Mouse (Mus musculus) thymus, postnatal 36 days (tissue): ENCODE results near the gene Diras2.
"Not testable (repeated sequence)": the region's sequence is repeated elsewhere in the genome, so short reads cannot be mapped to it uniquely, and the experiment has no call there.

Experiments used
- DNase-seq, 2 experiments: peaks; one replicate each; pipeline ENCODE4 v3.0.0; 2022; ENCODE audit warnings: mixed read lengths in 2 of 2

Gene Diras2

GRCm38 (mm10) chr13:52516561-52516960 lies 14.5 kb downstream of the Diras2 start:
- no peak for DNase-seq

GRCm38 (mm10) chr13:52516051-52516450 lies 15.0 kb downstream of the Diras2 start:
- DNase-seq = no peak

- no peak for DNase-seq
Measured at GRCm38 (mm10) chr13:52513554-52513953, 17.5 kb downstream of the Diras2 start.

GRCm38 (mm10) chr13:52512356-52512755 lies 18.7 kb downstream of the Diras2 start:
- DNase-seq = no peak

GRCm38 (mm10) chr13:52510172-52510880 lies 20.8 kb downstream of the Diras2 start:
- no peak for DNase-seq

GRCm38 (mm10) chr13:52507460-52508293 lies 23.4 kb downstream of the Diras2 start:
- no peak for DNase-seq

- not testable (repeated sequence) for DNase-seq
Measured at GRCm38 (mm10) chr13:52506822-52507221, 24.3 kb downstream of the Diras2 start.

GRCm38 (mm10) chr13:52505683-52506285 lies 25.3 kb downstream of the Diras2 start:
- DNase-seq = not testable (repeated sequence)

GRCm38 (mm10) chr13:52501686-52502085 lies 29.4 kb downstream of the Diras2 start:
- DNase-seq = no peak

GRCm38 (mm10) chr13:52497029-52497550 lies 34.0 kb downstream of the Diras2 start:
- no peak for DNase-seq

GRCm38 (mm10) chr13:52488821-52489220 lies 42.3 kb downstream of the Diras2 start:
- no peak for DNase-seq

- no peak for DNase-seq
Measured at GRCm38 (mm10) chr13:52484064-52484463, 47.0 kb downstream of the Diras2 start.

- DNase-seq = no peak
Measured at GRCm38 (mm10) chr13:52481786-52482185, 49.3 kb downstream of the Diras2 start.

GRCm38 (mm10) chr13:52479146-52479545 lies 51.9 kb downstream of the Diras2 start:
- no peak for DNase-seq

- no peak for DNase-seq
Measured at GRCm38 (mm10) chr13:52476998-52477601, 54.0 kb downstream of the Diras2 start.

GRCm38 (mm10) chr13:52476222-52476621 lies 54.9 kb downstream of the Diras2 start:
- DNase-seq = peak in 1 of 2 experiments; percentile 16

- DNase-seq = no peak
Measured at GRCm38 (mm10) chr13:52475264-52475663, 55.8 kb downstream of the Diras2 start.

- no peak for DNase-seq
Measured at GRCm38 (mm10) chr13:52474807-52475206, 56.3 kb downstream of the Diras2 start.

- no peak for DNase-seq
Measured at GRCm38 (mm10) chr13:52469795-52470690, 61.0 kb downstream of the Diras2 start.

- DNase-seq = no peak
Measured at GRCm38 (mm10) chr13:52465141-52465540, 65.9 kb downstream of the Diras2 start.

- no peak for DNase-seq
Measured at GRCm38 (mm10) chr13:52459982-52460381, 71.1 kb downstream of the Diras2 start.

GRCm38 (mm10) chr13:52457889-52458324 lies 73.2 kb downstream of the Diras2 start:
- DNase-seq = no peak
